Mouse (Mus musculus) forelimb bud, embryonic 11.5 days (tissue): Measurements from ENCODE around the gene Fam110c.

Source experiments
- DNase-seq: peaks from one replicate; pipeline ENCODE4 v3.0.0-alpha.2; 2012; ENCODE audit warnings: low read depth, low spot score

Fam110c gene

GRCm38 (mm10) chr12:31101821-31102220, 28.2 kb downstream of the Fam110c start:
- DNase-seq = no peak

GRCm38 (mm10) chr12:31116005-31116466, 42.4 kb downstream of the Fam110c start:
- DNase-seq = peak; percentile 64

GRCm38 (mm10) chr12:31120535-31120934, 46.9 kb downstream of the Fam110c start:
- DNase-seq = no peak

- DNase-seq = no peak
Observed at GRCm38 (mm10) chr12:31122892-31123622, 49.4 kb downstream of the Fam110c start.

- DNase-seq = no peak
Observed at GRCm38 (mm10) chr12:31126071-31126470, 52.4 kb downstream of the Fam110c start.

GRCm38 (mm10) chr12:31129548-31129947, 55.9 kb downstream of the Fam110c start:
- DNase-seq = no peak
